Mouse (Mus musculus) G1E (cell line): ENCODE results near the gene Mga.

Source experiments
- CTCF ChIP-seq: IDR thresholded peaks from 2 replicates; pipeline ENCODE4 v1.5.1; 2012; ENCODE audit warnings: low read depth, low read length, inconsistent platforms, mixed read lengths
- TAL1 ChIP-seq: conservative IDR thresholded peaks from 2 replicates; pipeline ENCODE4 v1.6.1; 2012; ENCODE audit warnings: low read depth, low read length, inconsistent platforms, mixed read lengths

DNA sequence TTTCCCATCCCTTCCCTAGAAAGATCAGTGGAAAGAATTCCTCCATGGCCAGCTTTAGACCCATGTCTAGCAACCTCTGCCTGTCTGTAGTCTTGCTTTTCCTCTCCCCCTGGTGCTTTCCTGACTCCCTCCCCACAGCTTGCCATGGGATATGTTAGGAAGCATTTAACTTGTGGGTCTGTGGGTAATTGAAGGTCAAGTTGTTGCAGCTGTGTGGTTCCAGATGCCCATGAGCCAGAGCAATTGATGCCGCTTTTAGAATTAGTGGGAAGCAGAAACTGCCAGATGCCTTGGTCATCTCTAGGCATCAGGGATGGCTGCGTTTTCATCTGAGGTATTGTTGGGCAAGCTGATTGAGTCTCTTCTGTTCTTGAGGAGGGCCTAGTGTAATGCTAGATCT is 84.6 kb downstream of the Mga start:
- TF ChIP-seq TAL1 (no peak), CTCF (no peak)
